Mouse (Mus musculus) layer of hippocampus, postnatal 25 days (tissue): ENCODE measurements around the gene Idh3g. TPM values are rescaled to one million over a fixed set of nuclear protein-coding genes. Genes with fewer than 3 reads are reported as not detected.

Experiments
- DNase-seq, 2 experiments: peaks; one replicate each; pipeline ENCODE4 v3.0.0; 2022; ENCODE audit warnings: mixed read lengths in 2 of 2, low spot score in 1 of 2; ENCODE audit errors: extremely low spot score in 1 of 2
- total RNA-seq, 2 experiments: library from RNA; stranded (reverse); gene quantifications; 2 replicates each; pipeline ENCODE4 v1.2.3; 2021

The Idh3g gene
- total RNA-seq, result 100 to 1,000 TPM; 189 to 199 TPM

DNA sequence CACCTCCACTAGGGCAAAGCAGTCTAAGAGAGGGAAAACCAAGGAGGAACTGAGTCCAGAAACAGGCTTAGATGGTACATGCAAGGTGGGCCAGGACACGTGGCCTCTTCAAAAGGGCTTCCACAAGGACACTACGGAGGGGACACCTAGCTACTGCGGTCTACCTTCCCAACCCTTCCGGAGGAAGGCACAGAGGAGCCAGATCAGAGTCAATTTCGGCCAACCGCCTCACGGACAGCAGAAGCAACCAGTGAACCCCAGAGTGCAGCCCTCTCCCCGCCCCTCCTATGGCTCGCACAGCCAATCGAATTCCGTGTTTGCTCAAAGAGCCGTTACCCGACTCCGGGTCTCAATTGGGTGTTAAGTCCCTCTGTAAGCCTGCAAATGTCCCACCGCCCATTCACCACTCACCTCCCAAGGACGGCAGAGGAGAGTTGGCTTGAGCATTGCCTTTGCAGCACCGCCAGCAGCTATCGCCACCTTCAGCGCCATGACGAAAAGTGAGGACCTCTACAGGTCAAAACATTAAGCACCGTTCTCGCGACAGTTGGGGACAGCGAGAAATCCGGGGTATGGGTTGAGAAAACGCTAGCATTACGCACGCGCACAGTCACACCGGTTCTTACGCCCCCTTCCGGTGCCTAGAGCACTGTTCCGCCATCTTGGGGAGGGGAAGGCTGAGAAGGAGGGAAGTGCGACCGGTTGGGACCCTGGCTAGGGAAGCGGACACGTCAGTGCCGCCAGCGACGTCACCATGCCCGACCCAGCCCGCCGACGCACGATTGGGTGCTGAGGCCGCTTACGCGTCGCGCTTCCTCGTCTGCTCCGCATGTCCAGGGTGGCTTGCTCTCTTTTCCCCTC is at the start of gene Idh3g, which contains the start of gene Ssr4:
TSS of gene Idh3g (minus strand) at position 534 of the 861 bp plus-strand sequence.
TSS of gene Ssr4 (plus strand) at position 665 of the 861 bp plus-strand sequence.
- DNase-seq, result peak; percentile 70 to 84

DNA sequence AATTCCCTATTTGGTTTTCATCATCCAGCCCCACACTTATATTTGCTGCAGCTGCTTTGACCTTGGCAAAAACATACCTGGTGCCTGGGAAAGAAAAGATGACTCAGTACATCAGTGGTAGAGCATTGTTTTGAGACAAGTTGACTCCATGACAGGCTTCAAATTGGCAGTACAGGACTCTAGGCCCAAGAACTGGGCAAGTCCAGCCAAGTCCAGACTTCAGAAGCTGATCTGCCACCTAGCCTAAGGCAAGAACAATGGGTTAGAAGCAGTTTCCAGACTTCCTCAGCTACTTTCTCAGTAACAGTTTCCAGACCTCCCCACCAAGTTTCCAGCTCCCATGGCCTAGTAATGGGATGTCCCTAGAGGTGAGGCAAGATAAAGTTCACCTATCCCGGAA is 49.0 kb upstream of the Idh3g start:
- no peak for DNase-seq

DNA sequence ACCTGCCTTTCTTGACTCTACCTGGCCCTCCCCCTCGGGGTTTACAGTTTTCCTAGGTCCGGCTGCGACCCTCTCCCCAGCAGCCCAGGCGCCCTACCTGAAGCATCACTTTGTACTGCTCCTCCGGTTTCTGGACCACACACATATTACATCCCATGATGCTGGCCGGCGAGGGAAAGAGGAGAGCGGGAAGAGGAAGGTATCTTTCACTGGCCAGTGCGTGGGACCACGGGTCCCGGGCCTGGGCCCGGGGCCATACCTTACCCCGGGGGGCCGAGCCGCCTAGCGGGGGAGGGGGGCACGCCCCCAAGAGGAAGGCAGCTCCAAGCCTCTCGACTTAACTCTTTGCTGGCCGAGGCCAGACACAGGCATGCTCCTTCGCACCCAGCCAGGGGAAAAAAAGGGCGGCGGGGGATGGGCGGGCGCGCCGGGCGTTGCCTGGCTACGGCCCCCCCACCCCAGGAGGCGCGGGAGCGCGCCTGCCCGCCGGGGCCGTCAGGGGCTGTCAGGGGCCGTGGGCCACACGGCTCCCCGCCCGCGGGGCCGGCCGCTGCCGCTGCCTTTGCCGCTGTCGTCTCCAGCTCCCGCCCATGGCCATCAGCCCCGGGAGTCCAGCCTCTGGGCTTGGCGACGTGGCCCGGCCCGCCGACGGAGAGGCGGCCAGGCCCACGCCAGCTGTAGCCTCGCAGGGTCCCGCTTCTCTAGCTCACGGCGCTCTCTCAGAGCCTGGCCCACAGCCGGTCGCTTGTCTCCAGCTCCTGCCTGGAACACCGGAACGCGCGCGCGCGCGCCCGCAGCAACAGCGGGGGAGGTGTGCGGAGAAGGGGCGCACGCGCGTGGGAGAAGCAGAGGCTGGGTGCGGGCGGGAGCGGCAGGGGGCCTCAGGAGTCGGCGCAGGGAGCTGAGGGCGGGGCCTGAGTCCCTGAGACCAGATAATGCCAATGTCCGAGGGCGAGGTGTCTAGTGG is 37.8 kb upstream of the Idh3g start, which contains the start of gene Pdzd4:
TSS of gene Pdzd4 (minus strand) at position 785 of the 967 bp plus-strand sequence.
- DNase-seq, result peak; percentile 26 to 34

DNA sequence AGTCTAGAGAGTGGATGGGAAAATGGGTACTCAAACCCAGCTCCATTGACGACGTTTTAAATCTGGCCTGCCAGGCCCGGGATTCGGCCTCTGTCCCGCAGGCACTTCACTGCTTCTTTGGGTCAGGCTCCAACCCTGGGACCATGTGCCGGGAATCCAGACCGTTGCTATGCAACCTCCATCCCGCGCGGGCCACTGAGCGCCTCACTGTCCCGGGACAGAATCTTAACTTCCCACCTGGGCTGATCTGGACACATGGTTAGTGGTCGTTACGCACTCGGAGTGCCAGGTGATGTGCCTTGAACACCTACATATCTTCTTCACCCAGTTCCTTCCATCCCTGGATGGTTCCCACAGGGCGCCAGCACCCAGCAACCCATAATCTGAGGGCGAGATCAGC is 37.0 kb upstream of the Idh3g start:
- no peak for DNase-seq

DNA sequence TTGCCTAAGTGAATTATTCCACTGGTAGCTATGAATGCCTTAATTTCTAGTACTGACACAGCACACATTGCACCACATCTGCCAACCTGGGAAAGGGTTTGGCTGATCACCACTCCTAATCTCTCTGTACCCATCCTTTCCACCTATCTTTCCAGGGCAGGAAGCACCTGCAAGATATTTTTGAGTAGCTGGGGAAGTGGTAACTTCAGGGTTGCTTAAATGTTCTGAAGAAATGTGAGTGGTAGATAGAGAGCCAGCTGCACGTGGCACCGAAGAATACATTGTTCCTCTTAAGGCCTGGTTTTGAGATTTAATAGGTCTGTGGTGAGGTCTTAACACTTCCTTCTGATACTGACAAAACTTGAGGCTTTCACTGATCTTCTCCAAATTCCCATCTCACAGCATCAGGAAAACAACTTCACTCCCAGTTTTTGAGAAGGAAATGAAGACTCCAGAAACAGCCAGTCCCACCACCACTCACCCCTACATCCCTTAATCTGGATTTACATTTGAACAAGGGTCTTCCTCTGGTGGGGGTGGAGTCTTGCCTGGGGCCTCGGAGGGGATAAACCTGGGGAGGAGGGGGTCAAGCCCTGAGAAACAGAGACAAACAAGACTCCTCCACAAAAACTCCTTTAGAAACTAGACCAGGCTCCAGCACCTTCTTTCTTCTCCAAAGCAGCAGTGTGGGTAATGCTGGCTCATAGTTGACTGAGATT is 30.1 kb upstream of the Idh3g start:
- DNase-seq, result no peak

DNA sequence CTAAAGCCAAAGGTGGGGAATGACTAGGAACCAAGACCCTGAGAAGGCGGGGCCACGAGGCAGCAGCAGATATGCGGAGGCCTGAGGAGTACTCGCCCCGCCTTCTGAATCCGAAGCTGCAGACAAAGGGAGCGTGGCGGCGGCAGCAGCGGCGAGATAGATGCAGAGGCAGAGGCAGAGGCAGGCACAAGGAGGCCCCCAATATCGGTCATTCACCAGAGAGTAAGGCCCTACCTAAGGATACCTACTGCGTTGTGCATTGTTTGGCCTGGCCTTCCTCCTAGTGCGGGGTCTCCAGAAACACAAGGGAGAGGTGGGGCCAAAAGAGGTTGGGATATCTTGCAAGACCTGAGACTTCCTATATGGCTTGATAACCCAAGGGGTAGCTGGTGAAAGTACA is 28.4 kb upstream of the Idh3g start:
- no peak for DNase-seq

DNA sequence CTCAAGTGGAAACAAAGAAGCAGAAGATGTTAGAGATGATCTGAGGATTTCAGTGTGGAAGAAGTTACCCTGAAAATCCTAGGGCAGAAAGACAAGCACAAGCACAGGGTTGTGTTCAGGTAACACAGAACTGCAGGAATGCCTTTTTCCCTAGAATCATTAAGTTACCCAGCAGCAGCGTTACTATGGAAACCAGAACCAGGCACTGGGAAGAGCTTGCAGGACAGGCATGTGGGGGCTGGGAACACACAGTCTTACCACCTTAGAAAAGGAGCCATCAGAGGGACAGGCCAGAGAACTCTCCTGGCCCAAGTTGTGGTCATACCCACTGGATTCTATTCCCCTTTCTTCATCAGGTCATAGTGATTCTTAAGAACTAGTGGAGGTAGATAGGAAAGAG is 19.1 kb upstream of the Idh3g start:
- no peak for DNase-seq

DNA sequence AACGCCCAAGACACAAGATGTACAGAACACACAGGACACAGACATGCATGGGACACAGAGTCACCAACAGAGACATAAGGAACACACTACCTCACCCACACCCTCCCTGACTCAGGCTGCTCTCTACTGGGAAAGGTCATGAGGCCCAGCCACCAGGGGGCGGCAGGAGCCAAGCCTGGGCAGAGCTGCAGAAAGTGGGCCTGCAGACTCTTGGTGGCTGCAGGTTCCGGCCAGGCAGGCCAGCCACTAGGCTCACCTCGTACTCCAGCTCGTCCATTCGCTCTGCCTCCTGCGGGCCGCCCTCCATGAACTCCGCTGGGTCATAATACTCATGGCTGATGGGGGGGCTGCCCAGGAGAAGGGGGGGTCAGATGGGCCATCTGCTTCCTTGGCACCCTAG is 11.8 kb upstream of the Idh3g start:
- DNase-seq, result peak in 1 of 2 experiments; percentile 58

DNA sequence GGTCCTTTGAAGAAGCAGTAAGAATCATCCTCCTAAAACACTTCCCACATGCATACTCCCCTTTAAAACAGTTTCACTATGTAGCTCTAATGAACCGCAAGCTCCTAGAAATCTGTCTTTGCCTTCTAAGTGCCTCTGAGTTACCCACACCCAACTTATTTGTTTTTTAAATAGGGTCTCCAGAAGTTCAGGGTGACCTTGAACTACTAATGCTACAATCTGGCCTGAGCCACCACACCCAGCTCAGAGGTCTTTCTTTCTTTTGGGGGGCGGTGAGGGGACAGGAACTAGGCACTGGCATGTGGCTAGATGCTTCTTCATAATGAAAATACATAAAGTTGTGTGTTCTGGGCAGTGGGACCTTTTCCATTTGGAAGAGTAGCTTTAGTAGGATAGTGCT is 10.8 kb upstream of the Idh3g start:
- no peak for DNase-seq

DNA sequence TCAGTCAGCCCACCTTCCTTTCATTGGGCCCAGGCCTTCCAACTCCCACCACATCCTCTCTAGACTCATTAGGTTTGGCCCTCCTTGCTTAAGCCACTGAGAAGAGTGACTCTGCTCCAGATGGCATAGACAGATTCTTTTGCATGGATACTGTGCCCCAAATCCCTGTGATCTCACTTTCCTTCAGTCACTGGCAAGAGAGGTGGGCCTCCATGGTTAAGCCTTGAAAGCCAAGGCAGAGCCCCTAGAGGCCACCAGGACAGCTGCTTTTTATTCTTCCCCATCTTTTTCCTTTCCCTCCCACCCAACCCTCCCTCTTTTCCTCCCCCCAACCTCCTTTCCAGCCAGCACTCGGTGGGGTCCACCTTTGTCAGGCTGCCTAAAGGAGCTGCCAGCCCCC is 6.8 kb upstream of the Idh3g start:
- no peak for DNase-seq

DNA sequence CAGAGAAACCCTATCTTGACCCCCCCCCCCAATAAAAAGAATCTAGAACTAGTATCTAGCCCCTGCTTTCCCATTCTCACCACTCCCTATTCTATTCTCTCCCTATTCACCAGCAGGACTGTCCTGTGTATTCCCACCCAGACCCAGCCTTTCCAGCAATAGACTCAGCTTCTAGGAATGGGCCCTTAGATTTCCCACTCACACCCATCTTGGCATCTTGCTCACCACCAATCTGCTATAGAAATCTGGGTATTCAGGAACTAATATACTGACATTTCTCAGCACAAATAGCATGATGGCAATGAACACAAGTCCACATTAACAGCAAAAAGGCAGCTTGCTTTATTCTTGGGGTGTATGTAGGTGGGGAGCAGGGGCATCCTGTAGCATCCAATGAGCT is 6.3 kb upstream of the Idh3g start:
- no peak for DNase-seq

DNA sequence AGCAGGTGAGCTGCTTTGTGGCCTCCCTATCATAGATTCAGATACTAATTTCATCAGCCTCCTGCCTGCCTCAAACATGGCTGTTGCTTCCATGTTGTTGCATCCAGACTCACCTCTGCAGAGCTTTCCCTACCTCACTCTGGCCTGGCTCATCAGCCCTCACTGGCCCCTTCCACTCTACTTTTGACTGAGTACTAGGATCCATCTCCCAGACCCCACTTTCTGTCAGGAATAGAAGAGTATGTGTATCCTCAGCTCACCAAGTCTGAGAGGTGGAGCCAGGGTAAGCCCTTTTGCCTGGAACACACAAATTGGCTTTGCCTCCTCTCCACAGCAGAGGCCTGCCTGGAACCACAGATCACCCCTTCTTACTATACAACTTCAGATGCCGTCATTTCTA is 1.8 kb upstream of the Idh3g start:
- no peak for DNase-seq

DNA sequence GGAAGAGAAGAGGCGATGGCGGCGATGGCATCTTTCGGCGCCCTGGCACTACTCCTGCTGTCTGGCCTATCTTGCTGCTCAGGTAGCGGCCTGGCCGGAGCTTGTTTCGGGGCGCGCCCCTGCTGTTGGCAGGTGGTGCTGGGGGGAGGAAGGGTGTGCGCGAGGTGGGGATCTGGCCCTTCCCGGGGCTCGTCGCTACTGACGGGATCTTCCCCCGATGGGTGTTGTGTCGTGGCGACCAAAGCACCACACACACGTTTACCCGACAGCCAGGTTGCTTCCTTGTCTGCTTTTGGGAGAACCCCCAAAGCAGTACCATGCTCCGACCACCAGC is 495 bp upstream of the Idh3g start:
- DNase-seq, result no peak

DNA sequence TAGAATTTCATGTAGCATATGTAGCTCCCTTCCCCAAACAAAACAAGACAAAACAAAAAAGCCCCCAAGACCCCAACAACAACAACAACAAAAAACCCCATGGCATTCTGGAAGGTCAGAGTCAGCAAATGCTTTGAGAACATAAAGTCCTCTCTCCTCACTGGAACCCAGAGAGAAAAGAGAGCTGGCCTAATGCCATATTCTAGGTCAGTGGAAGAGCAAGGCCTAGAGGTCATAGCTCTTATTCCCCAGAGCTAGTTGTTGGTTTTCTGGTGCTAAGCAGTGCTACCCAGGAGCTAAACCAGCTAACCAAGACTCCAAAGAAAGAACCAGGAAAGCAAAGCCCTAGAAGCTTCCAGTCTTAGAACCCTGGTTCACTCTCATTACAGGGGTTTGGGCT is 1.0 kb downstream of the Idh3g start:
- DNase-seq, result no peak

DNA sequence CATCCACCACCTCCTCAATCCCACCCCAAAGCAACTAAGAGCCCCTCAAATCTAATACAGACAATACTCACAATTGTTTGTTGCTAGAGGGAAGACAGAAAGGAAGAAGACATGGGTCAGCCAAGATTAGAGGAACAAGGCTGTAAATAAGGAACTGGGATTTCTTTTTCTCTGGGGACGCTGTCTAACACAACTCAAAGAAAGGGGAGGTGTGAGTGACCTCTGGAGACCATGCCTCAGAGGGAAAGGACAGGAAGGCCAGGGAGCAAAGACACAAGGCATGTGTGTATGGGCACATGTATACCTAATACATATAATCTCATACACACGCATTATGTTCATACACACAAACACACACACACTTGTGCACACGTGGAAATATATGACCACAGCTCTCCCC is 4.5 kb downstream of the Idh3g start:
- DNase-seq, result no peak

DNA sequence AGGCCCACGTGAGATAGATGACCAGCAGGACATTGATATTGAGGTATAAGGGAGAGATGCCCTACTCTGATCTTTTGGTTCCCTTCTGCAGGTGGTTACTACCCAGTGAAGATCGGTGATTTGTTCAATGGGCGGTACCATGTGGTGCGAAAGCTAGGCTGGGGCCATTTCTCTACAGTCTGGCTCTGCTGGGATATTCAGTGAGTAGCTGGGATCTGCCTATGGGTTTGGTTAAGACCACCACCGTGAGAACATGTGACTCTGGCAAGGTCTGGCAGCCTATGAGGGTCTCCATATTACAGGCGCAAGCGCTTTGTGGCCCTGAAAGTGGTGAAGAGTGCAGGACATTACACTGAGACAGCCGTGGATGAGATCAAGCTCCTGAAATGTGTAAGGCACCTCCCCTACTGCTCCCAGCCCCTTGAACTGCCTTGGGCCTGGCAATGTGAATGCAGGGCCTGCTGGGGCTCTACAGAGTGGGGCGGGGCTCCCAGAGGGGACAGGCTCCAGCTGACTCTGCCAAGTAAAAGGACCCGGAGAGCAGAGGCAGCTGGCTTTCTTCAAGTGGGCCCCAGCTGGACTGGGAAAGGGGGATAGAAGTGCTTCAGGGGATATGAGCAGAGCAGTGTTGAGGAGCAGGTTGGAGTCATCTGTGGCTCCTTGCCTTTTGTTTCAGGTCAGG is 11.8 kb downstream of the Idh3g start:
- DNase-seq, result no peak

DNA sequence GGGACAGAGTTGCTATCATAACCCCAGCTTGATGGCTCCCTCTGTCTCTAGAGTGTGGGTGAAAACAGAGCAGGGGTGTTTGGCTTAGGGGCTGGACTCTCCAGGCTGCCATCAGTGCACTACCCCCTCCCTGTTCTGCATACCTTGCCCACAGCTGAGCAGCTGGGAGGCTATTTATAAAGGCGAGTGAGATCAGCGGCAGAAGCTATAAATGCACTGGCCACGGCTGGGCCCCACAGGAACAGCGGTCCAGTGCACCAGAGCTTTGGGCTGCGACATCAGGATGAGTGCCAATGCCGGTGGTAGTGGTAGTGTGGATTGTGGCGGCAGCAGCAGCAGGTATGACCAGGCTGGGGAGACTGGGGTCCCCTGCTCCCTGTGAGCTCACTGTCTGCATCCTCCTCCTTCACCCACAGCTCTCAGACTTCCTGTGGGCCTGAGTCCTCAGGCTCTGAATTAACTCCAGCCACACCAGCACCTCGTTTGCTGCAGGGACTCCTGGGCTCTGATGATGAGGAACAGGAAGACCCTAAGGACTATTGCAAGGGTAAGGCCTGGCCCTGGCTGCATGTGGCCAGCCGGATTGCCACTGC is 12.4 kb downstream of the Idh3g start, which contains the start of gene Srpk3:
TSS of gene Srpk3 (plus strand) at position 238 of the 593 bp plus-strand sequence.
- no peak for DNase-seq

DNA sequence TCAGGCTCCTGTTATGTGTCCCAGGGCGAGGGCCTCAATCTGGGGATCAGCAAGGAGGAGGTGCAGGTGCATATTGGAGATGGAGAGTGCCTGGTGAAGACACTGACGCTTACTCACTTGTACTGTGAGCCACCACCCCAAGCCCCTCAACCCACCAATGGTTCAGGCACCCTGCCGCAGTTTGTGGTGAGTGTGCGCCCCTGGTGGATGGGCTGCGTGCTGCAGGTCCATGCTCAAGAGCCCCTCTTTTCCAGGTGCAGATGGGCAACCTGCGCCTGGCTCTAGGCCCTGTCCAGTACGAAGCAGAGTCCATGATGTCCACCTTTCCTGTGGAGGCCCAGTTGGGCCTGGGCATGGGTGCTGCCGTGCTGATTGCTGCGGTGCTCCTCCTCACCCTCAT is 19.4 kb downstream of the Idh3g start:
- no peak for DNase-seq

DNA sequence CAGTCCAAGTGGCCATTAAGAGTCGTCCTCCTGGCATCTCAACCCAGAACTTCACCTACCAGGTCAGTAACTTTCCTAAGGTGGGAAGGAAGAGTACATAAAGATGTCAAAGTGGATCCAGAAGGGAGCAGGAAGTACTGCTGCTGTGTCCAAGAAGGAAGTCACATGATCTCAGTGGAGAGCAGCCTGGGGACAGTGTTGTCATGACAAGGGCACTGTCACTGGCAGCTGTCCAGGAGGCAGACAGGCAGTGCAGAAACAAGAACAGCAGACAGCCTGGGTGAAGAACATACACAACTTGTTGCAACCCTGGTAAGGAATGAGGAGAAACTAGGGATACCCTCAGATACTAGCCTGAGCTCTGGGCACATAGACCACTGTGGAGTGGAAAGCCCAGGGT is 21.4 kb downstream of the Idh3g start:
- no peak for DNase-seq
